Mouse (Mus musculus) MEL (cell line): ENCODE measurements at regions not wholly inside any gene's neighbourhood (a gene's known extent, or its start where the extent isn't known, plus 50 kb on each side); places are given as distances from the start of the nearest gene placed in this dataset.

Experiments
- DNase-seq: peaks from one replicate; pipeline ENCODE4 v3.0.0; 2011; ENCODE audit warnings: low read depth, low spot score
- H3K27ac ChIP-seq: 2 replicates; pipeline ENCODE4 v1.5.1; 2012; ENCODE audit warnings: low read depth, mild to moderate bottlenecking, control low read depth, low read length, moderate library complexity; ENCODE audit not compliant: control insufficient read depth
- H3K27me3 ChIP-seq, 2 experiments: fragments of 150-350 bp in 1 of 2; sonication (generic) in 1 of 2; 2 replicates each; pipeline ENCODE4 v1.6.1; 2012; ENCODE audit warnings: low read length in 2 of 2, mild to moderate bottlenecking in 2 of 2, improper control_type of control experiment in 1 of 2, moderate library complexity in 1 of 2; ENCODE audit not compliant: insufficient read depth in 2 of 2, control insufficient read depth in 1 of 2
- H3K36me3 ChIP-seq, 2 experiments: 2 replicates each; pipeline ENCODE4 v1.6.1; 2012 to 2014; ENCODE audit warnings: low read length in 2 of 2, improper control_type of control experiment in 1 of 2, inconsistent platforms in 1 of 2, mild to moderate bottlenecking in 1 of 2; ENCODE audit not compliant: insufficient read depth in 2 of 2, control insufficient read depth in 1 of 2
- H3K4me1 ChIP-seq, 2 experiments: fragments of 150-350 bp in 1 of 2; sonication (generic) in 1 of 2; 2 replicates each; pipeline ENCODE4 v1.6.1; 2012; ENCODE audit warnings: low read length in 2 of 2, improper control_type of control experiment in 1 of 2, mild to moderate bottlenecking in 1 of 2; ENCODE audit not compliant: insufficient read depth in 2 of 2, control insufficient read depth in 1 of 2
- H3K4me3 ChIP-seq, 2 experiments: fragments of 150-350 bp in 1 of 2; sonication (generic) in 1 of 2; 2 replicates each; pipeline ENCODE4 v1.5.1; 2012; ENCODE audit warnings: low read depth in 2 of 2, low read length in 2 of 2, mild to moderate bottlenecking in 2 of 2, moderate library complexity in 2 of 2, control low read depth in 1 of 2, improper control_type of control experiment in 1 of 2; ENCODE audit not compliant: control insufficient read depth in 1 of 2, insufficient read depth in 1 of 2
- H3K79me2 ChIP-seq: 2 replicates; pipeline ENCODE4 v1.6.1; 2012; ENCODE audit warnings: mild to moderate bottlenecking, low read length, moderate library complexity; ENCODE audit not compliant: control insufficient read depth, poor library complexity, insufficient read depth
- H3K9ac ChIP-seq: 2 replicates; pipeline ENCODE4 v1.6.1; 2012; ENCODE audit warnings: low read depth, mild to moderate bottlenecking, control low read depth, low read length, moderate library complexity; ENCODE audit not compliant: control insufficient read depth, poor library complexity, severe bottlenecking
- H3K9me3 ChIP-seq: fragments of 150-350 bp; sonication (generic); replicated peaks from 2 replicates; pipeline ENCODE4 v1.6.1; 2012; ENCODE audit warnings: mild to moderate bottlenecking, low read length, improper control_type of control experiment, moderate library complexity; ENCODE audit not compliant: insufficient read depth
- BHLHE40 ChIP-seq: IDR thresholded peaks from 2 replicates; pipeline ENCODE4 v1.6.1; 2012; ENCODE audit warnings: low read depth, mild to moderate bottlenecking, inconsistent platforms, low read length, improper control_type of control experiment, borderline replicate concordance
- CHD1 ChIP-seq: IDR thresholded peaks from 2 replicates; pipeline ENCODE4 v1.6.1; 2012; ENCODE audit warnings: low read depth, mild to moderate bottlenecking, inconsistent platforms, low read length, improper control_type of control experiment
- CHD2 ChIP-seq: IDR thresholded peaks from 2 replicates; pipeline ENCODE4 v1.6.1; 2011; ENCODE audit warnings: low read length, improper control_type of control experiment
- CTCF ChIP-seq, 3 experiments: IDR thresholded peaks in 2 of 3; conservative IDR thresholded peaks in 1 of 3; 2 replicates each; pipeline ENCODE4 v1.5.1; 2011 to 2012; ENCODE audit warnings: low read length in 3 of 3, low read depth in 2 of 3, mild to moderate bottlenecking in 2 of 3, improper control_type of control experiment in 1 of 3, inconsistent platforms in 1 of 3, mixed read lengths in 1 of 3, moderate library complexity in 1 of 3; ENCODE audit not compliant: control insufficient read depth in 1 of 3, insufficient read depth in 1 of 3, poor library complexity in 1 of 3, severe bottlenecking in 1 of 3
- ELF1 ChIP-seq: IDR thresholded peaks from 2 replicates; pipeline ENCODE4 v1.6.1; 2014; ENCODE audit warnings: low read depth, mild to moderate bottlenecking, inconsistent platforms, low read length, improper control_type of control experiment, moderate library complexity
- EP300 ChIP-seq, 2 experiments: IDR thresholded peaks; 2 replicates each; pipeline ENCODE4 v1.6.1; 2011; ENCODE audit warnings: improper control_type of control experiment in 2 of 2, low read length in 2 of 2, low read depth in 1 of 2, mild to moderate bottlenecking in 1 of 2
- ETS1 ChIP-seq: IDR thresholded peaks from 2 replicates; pipeline ENCODE4 v1.6.1; 2012; ENCODE audit warnings: low read depth, mild to moderate bottlenecking, inconsistent platforms, low read length, improper control_type of control experiment, moderate library complexity
- HCFC1 ChIP-seq: IDR thresholded peaks from 2 replicates; pipeline ENCODE4 v1.6.1; 2012; ENCODE audit warnings: low read depth, mild to moderate bottlenecking, inconsistent platforms, low read length, improper control_type of control experiment, moderate library complexity
- JUND ChIP-seq: IDR thresholded peaks from 2 replicates; pipeline ENCODE4 v1.6.1; 2011; ENCODE audit warnings: low read depth, mild to moderate bottlenecking, improper control_type of control experiment, low read length
- KAT2A ChIP-seq: conservative IDR thresholded peaks from 2 replicates; pipeline ENCODE4 v1.6.1; 2012; ENCODE audit warnings: low read depth, low read length, improper control_type of control experiment, inconsistent platforms
- MAFK ChIP-seq: IDR thresholded peaks from 2 replicates; pipeline ENCODE4 v1.6.1; 2011; ENCODE audit warnings: low read depth, mild to moderate bottlenecking, low read length, improper control_type of control experiment, borderline replicate concordance
- MAX ChIP-seq: IDR thresholded peaks from 2 replicates; pipeline ENCODE4 v1.6.1; 2011; ENCODE audit warnings: low read length, improper control_type of control experiment
- MYB ChIP-seq: IDR thresholded peaks from 2 replicates; pipeline ENCODE4 v1.6.1; 2011; ENCODE audit warnings: mild to moderate bottlenecking, low read depth, low read length, improper control_type of control experiment
- MYC ChIP-seq: IDR thresholded peaks from 2 replicates; pipeline ENCODE4 v1.6.1; 2011; ENCODE audit warnings: low read depth, mild to moderate bottlenecking, low read length, improper control_type of control experiment, moderate library complexity
- NRF1 ChIP-seq: IDR thresholded peaks from 2 replicates; pipeline ENCODE4 v1.6.1; 2014; ENCODE audit warnings: low read depth, mild to moderate bottlenecking, inconsistent platforms, low read length, improper control_type of control experiment, moderate library complexity; ENCODE audit not compliant: poor library complexity, insufficient read depth, severe bottlenecking
- POLR2AphosphoS2 ChIP-seq: IDR thresholded peaks from 2 replicates; pipeline ENCODE4 v1.6.1; 2011; ENCODE audit warnings: low read length, improper control_type of control experiment
- POLR2AphosphoS5 ChIP-seq: IDR thresholded peaks from 2 replicates; pipeline ENCODE4 v1.6.1; 2012; ENCODE audit warnings: low read depth, borderline replicate concordance, mild to moderate bottlenecking, inconsistent platforms, low read length, moderate library complexity, mixed read lengths
- SMC3 ChIP-seq: IDR thresholded peaks from 2 replicates; pipeline ENCODE4 v1.6.1; 2011; ENCODE audit warnings: low read depth, low read length, improper control_type of control experiment
- TBP ChIP-seq: IDR thresholded peaks from 2 replicates; pipeline ENCODE4 v1.8.0; 2011; ENCODE audit warnings: low read depth, low read length, improper control_type of control experiment
- TCF12 ChIP-seq: IDR thresholded peaks from 2 replicates; pipeline ENCODE4 v1.6.1; 2014; ENCODE audit warnings: low read depth, mild to moderate bottlenecking, inconsistent platforms, low read length, improper control_type of control experiment, moderate library complexity
- USF2 ChIP-seq, 2 experiments: IDR thresholded peaks; 2 replicates each; pipeline ENCODE4 v1.6.1; 2011 to 2012; ENCODE audit warnings: improper control_type of control experiment in 2 of 2, low read length in 2 of 2, borderline replicate concordance in 1 of 2, inconsistent platforms in 1 of 2, low read depth in 1 of 2, mild to moderate bottlenecking in 1 of 2; ENCODE audit not compliant: insufficient read depth in 1 of 2
- ZC3H11A ChIP-seq: IDR thresholded peaks from 2 replicates; pipeline ENCODE4 v1.6.1; 2012; ENCODE audit warnings: low read depth, mild to moderate bottlenecking, inconsistent platforms, low read length, improper control_type of control experiment
- ZMIZ1 ChIP-seq: IDR thresholded peaks from 2 replicates; pipeline ENCODE4 v1.6.1; 2012; ENCODE audit warnings: low read depth, mild to moderate bottlenecking, inconsistent platforms, low read length, improper control_type of control experiment, moderate library complexity
- ZNF384 ChIP-seq: IDR thresholded peaks from 2 replicates; pipeline ENCODE4 v1.6.1; 2012; ENCODE audit warnings: low read depth, mild to moderate bottlenecking, inconsistent platforms, low read length, improper control_type of control experiment

GRCm38 (mm10) chr2:137516271-137516670, 399.8 kb upstream of the Jag1 start:
- DNase-seq: no peak
- no peak overlapping the region for H3K9ac ChIP-seq
- TF ChIP-seq ZNF384 (no peak), TCF12 (no peak), SMC3 (no peak), MYB (no peak)
- no peak overlapping the region for H3K4me3 ChIP-seq
- no peaks in the 10 kb centered on the region for H3K36me3 ChIP-seq
- H3K4me1 ChIP-seq: no peaks in the 10 kb centered on the region
- H3K27me3 ChIP-seq: no peaks in the 10 kb centered on the region
- H3K27ac ChIP-seq: no peak overlapping the region
- no peaks in the 10 kb centered on the region for H3K79me2 ChIP-seq
- H3K9me3 ChIP-seq: no peaks in the 10 kb centered on the region

- Histone ChIP-seq H3K27ac (no peak overlapping the region), H3K4me1 (no peaks in the 10 kb centered on the region), H3K36me3 (no peaks in the 10 kb centered on the region)
- TF ChIP-seq CTCF (IDR thresholded peaks at IDR 0.05 in 2 of 3, conservative IDR thresholded peaks at IDR 0.05 in 1 of 3; ENCODE audit: control insufficient read depth in 1 of 3, insufficient read depth in 1 of 3, low read depth in 2 of 3, low read length in 3 of 3, poor library complexity in 1 of 3, severe bottlenecking in 1 of 3): no peak
- no peak for TF ChIP-seq ZMIZ1
- no peak for TF ChIP-seq MYB
- TF ChIP-seq ZNF384: no peak
- no peak for TF ChIP-seq POLR2AphosphoS5
- no peak for TF ChIP-seq MYC
- TF ChIP-seq KAT2A: no peak
- TF ChIP-seq JUND: no peak
- TF ChIP-seq HCFC1: no peak
- TF ChIP-seq, all 39 proteins: peak for 0
- Histone ChIP-seq H3K9me3 (no peaks in the 10 kb centered on the region), H3K9ac (no peak overlapping the region), H3K79me2 (no peaks in the 10 kb centered on the region), H3K4me3 (no peak overlapping the region), H3K27me3 (no peaks in the 10 kb centered on the region)
- DNase-seq: no peak
Observed at GRCm38 (mm10) chr2:137515043-137515442, 398.6 kb upstream of the Jag1 start.

DNA sequence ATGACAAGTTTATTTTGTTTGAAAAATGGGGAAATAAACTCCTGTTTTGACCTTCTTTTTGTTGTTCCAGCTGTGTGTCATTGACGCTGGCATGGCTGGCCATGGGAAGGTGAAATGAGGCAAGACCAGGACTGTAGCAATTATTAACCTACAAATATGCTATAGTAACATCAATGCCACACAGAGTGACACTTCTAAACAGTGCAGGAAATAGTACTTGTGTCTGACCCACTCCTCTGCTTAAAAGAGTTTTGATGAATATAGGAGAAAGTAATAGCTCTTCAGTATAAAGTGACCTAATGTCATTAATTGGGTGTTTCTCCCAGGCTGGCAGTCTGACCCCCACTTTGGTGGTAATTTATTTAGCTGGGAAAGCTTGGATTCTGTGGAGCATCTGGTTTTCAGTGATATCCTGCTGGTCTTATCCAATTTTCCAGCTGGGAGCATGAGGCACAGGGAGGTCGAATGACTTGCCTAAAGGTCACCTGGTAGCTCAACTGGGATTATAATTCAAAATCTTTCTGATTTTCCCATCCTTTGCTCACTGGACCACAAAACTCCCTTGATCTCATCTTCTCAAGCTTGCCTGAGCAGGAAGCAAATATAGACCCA, 397.6 kb upstream of the Jag1 start:
- DNase-seq: no peak
- H3K27me3 ChIP-seq: no peaks in the 10 kb centered on the region
- H3K36me3 ChIP-seq: no peaks in the 10 kb centered on the region
- no peak overlapping the region for H3K27ac ChIP-seq
- no peaks in the 10 kb centered on the region for H3K79me2 ChIP-seq
- no peak overlapping the region for H3K4me3 ChIP-seq
- H3K4me1 ChIP-seq: no peaks in the 10 kb centered on the region
- no peaks in the 10 kb centered on the region for H3K9me3 ChIP-seq
- TF ChIP-seq CHD1 (no peak), MAX (no peak), NRF1 (no peak), POLR2AphosphoS2 (no peak), ZC3H11A (no peak), TCF12 (no peak), MAFK (no peak), ETS1 (no peak), TBP (no peak), ELF1 (no peak), ZNF384 (no peak), CTCF (IDR thresholded peaks at IDR 0.05 in 2 of 3, conservative IDR thresholded peaks at IDR 0.05 in 1 of 3; ENCODE audit: control insufficient read depth in 1 of 3, insufficient read depth in 1 of 3, low read depth in 2 of 3, low read length in 3 of 3, poor library complexity in 1 of 3, severe bottlenecking in 1 of 3) (no peak), CHD2 (no peak), POLR2AphosphoS5 (no peak), KAT2A (no peak), USF2 (IDR thresholded peaks at IDR 0.05; ENCODE audit: borderline replicate concordance in 1 of 2, insufficient read depth in 1 of 2, low read depth in 1 of 2, low read length in 2 of 2) (no peak), EP300 (IDR thresholded peaks at IDR 0.05; ENCODE audit: low read depth in 1 of 2, low read length in 2 of 2) (no peak), BHLHE40 (no peak)
- no peak overlapping the region for H3K9ac ChIP-seq
